Mouse (Mus musculus) bone marrow, adult 2 months (tissue): ENCODE data around the gene Maea. TPM values are rescaled to one million over a fixed set of nuclear protein-coding genes. Genes with fewer than 3 reads are reported as not detected.

Source experiments
- H3K27ac ChIP-seq: fragments of 200-500 bp; 2 replicates; pipeline ENCODE4 v1.5.1; 2012; ENCODE audit warnings: low read depth, mild to moderate bottlenecking, control low read depth, inconsistent platforms, low read length; ENCODE audit not compliant: control insufficient read depth, poor library complexity, insufficient read depth
- H3K4me1 ChIP-seq: fragments of 200-500 bp; 2 replicates; pipeline ENCODE4 v1.6.1; 2011; ENCODE audit warnings: low read length; ENCODE audit not compliant: control insufficient read depth, insufficient read depth
- H3K4me3 ChIP-seq: fragments of 200-500 bp; replicated peaks from 2 replicates; pipeline ENCODE3; 2011; ENCODE audit warnings: mild to moderate bottlenecking, low read depth, low read length, control low read depth; ENCODE audit not compliant: control insufficient read depth
- CTCF ChIP-seq: fragments of 200-500 bp; IDR thresholded peaks from 2 replicates; pipeline ENCODE4 v1.5.1; 2011; ENCODE audit warnings: low read length, control low read depth; ENCODE audit not compliant: control insufficient read depth, insufficient read depth
- POLR2A ChIP-seq: fragments of 200-500 bp; IDR thresholded peaks from 2 replicates; pipeline ENCODE4 v1.6.1; 2011; ENCODE audit warnings: low read depth, mild to moderate bottlenecking, control low read depth, low read length, borderline replicate concordance; ENCODE audit not compliant: control insufficient read depth
- WGBS: fragments of 180-500 bp; shearing (Covaris S2); methylation state at CpG from one replicate; pipeline ENCODE4 v1.1.7; 2018; 5-methylcytosine and 5-hydroxymethylcytosine counted together
- polyA plus RNA-seq: library from polyadenylated mRNA; stranded (reverse); fragments of >200 nt; gene quantifications from 2 replicates; pipeline ENCODE4 v1.2.4, GENCODE M21; 2011; ENCODE audit warnings: low replicate concordance; ENCODE audit not compliant: missing spikeins, insufficient read depth, insufficient read length

The Maea gene
- polyA plus RNA-seq, 1 experiment = 32.3 TPM

GRCm38 (mm10) chr5:33372331-33373038, 37.2 kb downstream of the Maea start:
- no peak for TF ChIP-seq POLR2A
- TF ChIP-seq CTCF = no peak
- H3K4me1 ChIP-seq = peaks cover 7% of the 10 kb centered on the region; the same call in 1 of the 2 replicates
- WGBS = 51% methylated on average over 18 of the region's 18 CpGs
- H3K4me3 ChIP-seq = no peak overlapping the region
- peak overlapping the region; percentile 47; the same call in 1 of the 2 replicates for H3K27ac ChIP-seq

GRCm38 (mm10) chr5:33377176-33377575, 41.9 kb downstream of the Maea start:
- peak overlapping the region; percentile 88 for H3K4me3 ChIP-seq
- no peak overlapping the region for H3K27ac ChIP-seq
- WGBS = 12% methylated on average over 6 of the region's 6 CpGs
- peaks cover 5% of the 10 kb centered on the region for H3K4me1 ChIP-seq
- TF ChIP-seq CTCF (no peak), POLR2A (no peak)

GRCm38 (mm10) chr5:33377801-33378301, 42.5 kb downstream of the Maea start:
- no peak for TF ChIP-seq CTCF
- no peak for TF ChIP-seq POLR2A
- WGBS = 1% methylated on average over 21 of the region's 21 CpGs
- Histone ChIP-seq H3K4me1 (peaks cover 3% of the 10 kb centered on the region), H3K27ac (peak overlapping the region; percentile 96), H3K4me3 (peak overlapping the region; percentile 88)

GRCm38 (mm10) chr5:33378302-33378854, 43.1 kb downstream of the Maea start, which contains the start of gene Uvssa:
Gene Uvssa (plus strand): TSS chr5:33378549.
- WGBS = under 1% methylated on average over 46 of the region's 46 CpGs

GRCm38 (mm10) chr5:33387550-33387949, 52.2 kb downstream of the Maea start:
- whole genome bisulfite sequencing = 88% methylated on average over 11 of the region's 11 CpGs
- Histone ChIP-seq H3K4me3 (no peak overlapping the region), H3K27ac (no peak overlapping the region), H3K4me1 (no peaks in the 10 kb centered on the region)
- TF ChIP-seq POLR2A = no peak
- no peak for TF ChIP-seq CTCF

More at GRCm38 (mm10) chr5:33378302-33378854, 43.1 kb downstream of the Maea start, which contains the start of gene Uvssa:
- Histone ChIP-seq H3K4me1 (peaks cover 2% of the 10 kb centered on the region), H3K4me3 (peak within 1 kb of the TSS; percentile 88), H3K27ac (peak within 1 kb of the TSS; percentile 96)
- TF ChIP-seq POLR2A (peak; percentile 97), CTCF (peak; percentile 12; the same call in 1 of the 2 replicates)

- 23% methylated on average over 7 of the region's 7 CpGs for WGBS
- TF ChIP-seq CTCF (peak; percentile 98), POLR2A (no peak)
- Histone ChIP-seq H3K4me1 (no peaks in the 10 kb centered on the region), H3K4me3 (no peak overlapping the region), H3K27ac (no peak overlapping the region)
These were observed 58.5 kb downstream of the Maea start for GRCm38 (mm10) chr5:33393803-33394202.

- Histone ChIP-seq H3K4me3 (no peak overlapping the region), H3K4me1 (no peaks in the 10 kb centered on the region), H3K27ac (no peak overlapping the region)
- 87% methylated on average over 11 of the region's 11 CpGs for WGBS
- TF ChIP-seq POLR2A (no peak), CTCF (no peak)
These were observed 60.4 kb downstream of the Maea start for GRCm38 (mm10) chr5:33395693-33396092.

GRCm38 (mm10) chr5:33396828-33397227, 61.5 kb downstream of the Maea start:
- no peaks in the 10 kb centered on the region for H3K4me1 ChIP-seq
- TF ChIP-seq POLR2A = no peak
- no peak for TF ChIP-seq CTCF
- whole genome bisulfite sequencing = 83% methylated on average over 7 of the region's 7 CpGs

GRCm38 (mm10) chr5:33400819-33401218, 65.5 kb downstream of the Maea start:
- Histone ChIP-seq H3K4me1 (no peaks in the 10 kb centered on the region), H3K27ac (no peak overlapping the region), H3K4me3 (no peak overlapping the region)
- TF ChIP-seq POLR2A (no peak), CTCF (no peak)
- 83% methylated on average over 12 of the region's 12 CpGs for WGBS

More at GRCm38 (mm10) chr5:33396828-33397227, 61.5 kb downstream of the Maea start:
- no peak overlapping the region for H3K27ac ChIP-seq
- H3K4me3 ChIP-seq = no peak overlapping the region
